Mouse (Mus musculus): ENCODE measurements at regions not wholly inside any gene's neighbourhood (a gene's known extent, or its start where the extent isn't known, plus 50 kb on each side); places are given as distances from the start of the nearest gene placed in this dataset.
"Not testable (repeated sequence)": the region's sequence is repeated elsewhere in the genome, so short reads cannot be mapped to it uniquely, and the experiment has no call there.

DNA sequence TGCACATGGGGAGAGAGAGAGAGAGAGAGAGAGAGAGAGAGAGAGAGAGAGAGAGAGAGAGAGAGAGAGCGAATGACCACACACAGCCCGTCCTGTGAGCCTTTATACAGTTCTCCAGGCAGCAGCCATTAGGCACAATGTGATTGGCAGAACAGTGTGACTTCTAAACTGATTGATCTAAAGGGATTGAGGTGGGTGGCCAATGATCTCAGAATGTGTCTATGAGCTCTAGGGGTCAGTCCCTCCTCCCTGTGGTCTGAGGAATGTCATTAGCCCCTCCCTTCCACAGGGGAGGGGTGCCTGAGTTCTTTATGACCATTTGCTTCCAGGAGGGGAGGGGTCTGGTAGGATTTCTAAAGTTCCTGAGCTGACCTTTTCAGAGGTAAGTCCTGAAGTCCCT is 62.1 kb downstream of the Duxbl3 start:
- H3K9ac ChIP-seq (replicated peaks; ENCODE audit: low read depth, low read length); H3K27me3 ChIP-seq (ENCODE audit: control insufficient read depth, insufficient read depth, low read length); ATAC-seq (ENCODE audit: insufficient number of reproducible peaks, insufficient read depth, low FRiP score, low read depth); H3K36me3 ChIP-seq (ENCODE audit: control insufficient read depth, insufficient read depth, low read length); H3K9me3 ChIP-seq (ENCODE audit: control insufficient read depth, low read depth, low read length); H3K4me2 ChIP-seq (replicated peaks; ENCODE audit: low read depth, low read length); H3K4me1 ChIP-seq (ENCODE audit: control insufficient read depth, insufficient read depth, low read length); H3K4me3 ChIP-seq (ENCODE audit: low read depth, low read length); H3K27ac ChIP-seq (ENCODE audit: low read length): not testable (repeated sequence)
- WGBS: 36% methylated on average over 2 of the region's 2 CpGs

DNA sequence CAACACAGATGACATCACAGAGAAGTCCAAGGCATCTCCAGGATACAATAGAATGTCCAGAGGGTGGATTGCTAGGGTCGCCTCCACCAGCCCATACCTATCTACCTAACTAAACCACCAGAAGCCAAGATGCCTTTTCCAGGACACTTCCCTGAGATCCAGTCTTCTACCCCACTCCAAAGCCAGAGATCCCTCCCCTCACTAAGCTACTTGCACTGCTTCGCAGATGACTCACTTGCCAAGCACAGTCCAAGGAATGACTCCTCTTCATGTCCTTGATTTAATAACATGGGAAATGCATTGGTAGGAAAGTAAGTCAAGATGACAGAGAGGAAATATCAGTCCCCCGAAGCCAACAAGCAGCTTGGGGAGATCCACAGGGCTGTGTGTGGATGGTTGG is 63.0 kb downstream of the Duxbl3 start:
- Histone ChIP-seq H3K27me3 (ENCODE audit: control insufficient read depth, insufficient read depth, low read length) (no peaks in the 10 kb centered on the region), H3K4me1 (ENCODE audit: control insufficient read depth, insufficient read depth, low read length) (no peaks in the 10 kb centered on the region), H3K4me2 (replicated peaks; ENCODE audit: low read depth, low read length) (no peak overlapping the region), H3K36me3 (ENCODE audit: control insufficient read depth, insufficient read depth, low read length) (no peaks in the 10 kb centered on the region), H3K4me3 (ENCODE audit: low read depth, low read length) (no peak overlapping the region), H3K9ac (replicated peaks; ENCODE audit: low read depth, low read length) (no peak overlapping the region), H3K27ac (ENCODE audit: low read length) (no peak overlapping the region), H3K9me3 (ENCODE audit: control insufficient read depth, low read depth, low read length) (no peaks in the 10 kb centered on the region)
- no peak for ATAC-seq (ENCODE audit: insufficient number of reproducible peaks, insufficient read depth, low FRiP score, low read depth)
- 91% methylated on average over 3 of the region's 3 CpGs for WGBS

DNA sequence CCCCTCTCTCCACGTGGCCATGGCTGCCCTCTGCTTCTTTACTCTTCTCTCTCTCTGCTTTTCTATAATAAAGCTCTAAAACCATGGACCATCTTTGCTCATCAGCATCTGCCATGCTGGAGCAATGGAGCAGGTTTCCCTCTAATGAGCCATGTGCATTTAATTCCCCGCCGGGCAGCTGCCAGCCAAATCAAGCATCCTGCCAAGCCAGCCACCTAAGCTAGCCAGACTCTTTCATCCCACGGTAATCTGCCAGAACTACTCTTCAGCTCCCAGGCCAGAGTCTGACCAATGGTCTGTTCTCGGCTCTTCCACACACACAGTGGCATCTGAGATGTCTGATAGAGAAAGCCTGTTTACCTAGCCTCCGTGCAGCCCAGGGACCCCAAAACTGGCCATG is 70.8 kb downstream of the Duxbl3 start:
- no peak for ATAC-seq (ENCODE audit: insufficient number of reproducible peaks, insufficient read depth, low FRiP score, low read depth)
- H3K4me1 ChIP-seq (ENCODE audit: control insufficient read depth, insufficient read depth, low read length): no peaks in the 10 kb centered on the region
- H3K9me3 ChIP-seq (ENCODE audit: control insufficient read depth, low read depth, low read length): no peaks in the 10 kb centered on the region
- no peak overlapping the region for H3K4me2 ChIP-seq (replicated peaks; ENCODE audit: low read depth, low read length)
- H3K36me3 ChIP-seq (ENCODE audit: control insufficient read depth, insufficient read depth, low read length): no peaks in the 10 kb centered on the region
- no peak overlapping the region for H3K9ac ChIP-seq (replicated peaks; ENCODE audit: low read depth, low read length)
- H3K27me3 ChIP-seq (ENCODE audit: control insufficient read depth, insufficient read depth, low read length): no peaks in the 10 kb centered on the region
- H3K27ac ChIP-seq (ENCODE audit: low read length): no peak overlapping the region
- WGBS: 82% methylated on average over 6 of the region's 6 CpGs
- no peak overlapping the region for H3K4me3 ChIP-seq (ENCODE audit: low read depth, low read length)

DNA sequence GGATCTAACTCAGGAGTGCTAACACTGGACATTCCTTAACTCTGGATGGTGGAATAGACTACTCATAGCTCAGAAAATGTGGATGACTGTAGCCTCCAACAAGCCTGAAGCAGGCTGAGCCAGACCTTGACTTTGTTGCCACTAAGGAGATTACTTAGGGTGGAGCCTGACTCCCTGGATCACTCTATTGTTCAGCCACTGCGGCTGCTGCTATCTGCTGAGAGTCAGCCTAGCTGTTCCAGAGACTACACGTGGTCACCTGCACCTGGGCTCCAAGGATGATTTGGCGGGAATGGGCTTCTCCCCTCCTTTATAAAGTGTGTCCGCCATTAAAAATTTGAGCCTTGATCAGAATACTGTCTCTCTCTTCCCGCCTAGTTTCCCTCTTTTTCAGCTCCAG is 83.3 kb downstream of the Duxbl3 start:
- H3K4me1 ChIP-seq (ENCODE audit: control insufficient read depth, insufficient read depth, low read length): no peaks in the 10 kb centered on the region
- H3K9ac ChIP-seq (replicated peaks; ENCODE audit: low read depth, low read length): no peak overlapping the region
- no peak overlapping the region for H3K27ac ChIP-seq (ENCODE audit: low read length)
- no peak overlapping the region for H3K4me3 ChIP-seq (ENCODE audit: low read depth, low read length)
- no peak for ATAC-seq (ENCODE audit: insufficient number of reproducible peaks, insufficient read depth, low FRiP score, low read depth)
- no peak overlapping the region for H3K4me2 ChIP-seq (replicated peaks; ENCODE audit: low read depth, low read length)
- H3K36me3 ChIP-seq (ENCODE audit: control insufficient read depth, insufficient read depth, low read length): no peaks in the 10 kb centered on the region
- 86% methylated on average over 5 of the region's 5 CpGs for WGBS
- H3K27me3 ChIP-seq (ENCODE audit: control insufficient read depth, insufficient read depth, low read length): no peaks in the 10 kb centered on the region
- H3K9me3 ChIP-seq (ENCODE audit: control insufficient read depth, low read depth, low read length): no peaks in the 10 kb centered on the region

DNA sequence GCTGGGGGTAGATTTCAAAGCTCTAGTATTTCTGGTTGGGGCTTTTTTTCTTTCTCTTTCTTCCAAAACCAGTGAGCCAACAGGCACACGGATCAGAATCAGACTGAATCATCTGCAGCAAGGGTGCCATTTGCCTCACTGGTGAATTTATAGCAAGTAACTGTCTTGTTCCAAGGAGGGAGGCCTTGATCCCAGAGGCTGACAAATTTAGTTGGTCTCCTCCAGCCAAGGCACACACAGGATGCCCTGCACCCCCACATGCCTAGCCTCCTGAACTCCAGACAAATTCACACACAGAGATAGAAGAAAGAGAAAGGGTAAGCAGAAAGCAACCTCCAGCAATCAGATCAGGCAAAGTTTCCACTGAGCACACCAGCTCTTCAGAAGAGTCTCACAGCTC is 87.5 kb downstream of the Duxbl3 start:
- no peaks in the 10 kb centered on the region for H3K27me3 ChIP-seq (ENCODE audit: control insufficient read depth, insufficient read depth, low read length)
- H3K36me3 ChIP-seq (ENCODE audit: control insufficient read depth, insufficient read depth, low read length): no peaks in the 10 kb centered on the region
- WGBS: 84% methylated on average over 1 of the region's 1 CpGs
- no peak for ATAC-seq (ENCODE audit: insufficient number of reproducible peaks, insufficient read depth, low FRiP score, low read depth)
- no peaks in the 10 kb centered on the region for H3K9me3 ChIP-seq (ENCODE audit: control insufficient read depth, low read depth, low read length)
- H3K9ac ChIP-seq (replicated peaks; ENCODE audit: low read depth, low read length): no peak overlapping the region
- no peaks in the 10 kb centered on the region for H3K4me1 ChIP-seq (ENCODE audit: control insufficient read depth, insufficient read depth, low read length)
- no peak overlapping the region for H3K4me2 ChIP-seq (replicated peaks; ENCODE audit: low read depth, low read length)
- H3K27ac ChIP-seq (ENCODE audit: low read length): no peak overlapping the region
- H3K4me3 ChIP-seq (ENCODE audit: low read depth, low read length): no peak overlapping the region

DNA sequence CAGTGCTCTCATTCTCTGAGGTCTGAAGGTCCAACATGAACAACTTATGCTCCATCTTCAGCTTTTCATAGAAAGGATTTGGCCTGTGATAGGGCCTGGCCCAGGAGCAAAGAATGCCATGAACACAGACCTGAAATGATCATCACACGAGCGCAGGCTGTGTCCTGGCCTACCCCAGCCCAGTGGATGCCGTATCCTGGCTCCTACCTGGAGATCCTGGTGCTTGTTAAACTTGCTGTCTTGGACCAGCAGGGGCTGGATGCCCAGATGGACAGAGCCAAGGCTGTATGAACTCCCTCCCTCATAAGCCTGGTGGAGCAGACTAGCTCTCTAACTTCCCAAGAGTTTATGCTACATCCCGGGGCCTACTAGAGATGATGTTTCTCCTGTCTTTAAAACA is 89.5 kb downstream of the Duxbl3 start:
- WGBS: 96% methylated on average over 4 of the region's 4 CpGs
- Histone ChIP-seq H3K4me1 (ENCODE audit: control insufficient read depth, insufficient read depth, low read length) (no peaks in the 10 kb centered on the region), H3K9ac (replicated peaks; ENCODE audit: low read depth, low read length) (no peak overlapping the region), H3K9me3 (ENCODE audit: control insufficient read depth, low read depth, low read length) (no peaks in the 10 kb centered on the region), H3K4me3 (ENCODE audit: low read depth, low read length) (no peak overlapping the region), H3K27ac (ENCODE audit: low read length) (no peak overlapping the region), H3K36me3 (ENCODE audit: control insufficient read depth, insufficient read depth, low read length) (no peaks in the 10 kb centered on the region), H3K27me3 (ENCODE audit: control insufficient read depth, insufficient read depth, low read length) (no peaks in the 10 kb centered on the region), H3K4me2 (replicated peaks; ENCODE audit: low read depth, low read length) (no peak overlapping the region)
- no peak for ATAC-seq (ENCODE audit: insufficient number of reproducible peaks, insufficient read depth, low FRiP score, low read depth)

DNA sequence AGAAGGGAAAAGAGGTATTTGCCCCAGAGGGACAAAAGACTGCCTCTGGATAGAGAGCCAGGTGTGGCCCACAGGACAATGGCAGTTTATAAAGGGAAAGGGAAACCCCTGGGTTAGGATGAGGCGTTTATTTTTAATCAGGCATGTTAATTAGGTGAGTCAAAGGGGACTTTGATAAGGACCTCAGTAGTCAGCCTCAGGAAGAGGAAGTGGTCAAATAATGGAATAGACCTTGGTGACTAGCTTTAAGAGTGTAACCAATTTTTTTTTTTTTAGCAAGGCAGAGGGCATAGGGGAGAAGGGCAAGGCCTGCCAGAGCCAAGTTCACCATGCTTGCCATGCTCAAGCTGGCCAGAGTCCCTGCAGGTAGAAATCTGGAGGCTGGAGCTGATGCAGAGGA is 95.2 kb downstream of the Duxbl3 start:
- no peaks in the 10 kb centered on the region for H3K9me3 ChIP-seq (ENCODE audit: control insufficient read depth, low read depth, low read length)
- no peak overlapping the region for H3K27ac ChIP-seq (ENCODE audit: low read length)
- 50% methylated on average over 1 of the region's 1 CpGs for WGBS
- no peak overlapping the region for H3K4me2 ChIP-seq (replicated peaks; ENCODE audit: low read depth, low read length)
- H3K4me3 ChIP-seq (ENCODE audit: low read depth, low read length): no peak overlapping the region
- H3K9ac ChIP-seq (replicated peaks; ENCODE audit: low read depth, low read length): no peak overlapping the region
- ATAC-seq (ENCODE audit: insufficient number of reproducible peaks, insufficient read depth, low FRiP score, low read depth): no peak
- H3K27me3 ChIP-seq (ENCODE audit: control insufficient read depth, insufficient read depth, low read length): no peaks in the 10 kb centered on the region
- no peaks in the 10 kb centered on the region for H3K36me3 ChIP-seq (ENCODE audit: control insufficient read depth, insufficient read depth, low read length)
- H3K4me1 ChIP-seq (ENCODE audit: control insufficient read depth, insufficient read depth, low read length): peaks cover 9% of the 10 kb centered on the region; the same call in 1 of the 2 replicates

DNA sequence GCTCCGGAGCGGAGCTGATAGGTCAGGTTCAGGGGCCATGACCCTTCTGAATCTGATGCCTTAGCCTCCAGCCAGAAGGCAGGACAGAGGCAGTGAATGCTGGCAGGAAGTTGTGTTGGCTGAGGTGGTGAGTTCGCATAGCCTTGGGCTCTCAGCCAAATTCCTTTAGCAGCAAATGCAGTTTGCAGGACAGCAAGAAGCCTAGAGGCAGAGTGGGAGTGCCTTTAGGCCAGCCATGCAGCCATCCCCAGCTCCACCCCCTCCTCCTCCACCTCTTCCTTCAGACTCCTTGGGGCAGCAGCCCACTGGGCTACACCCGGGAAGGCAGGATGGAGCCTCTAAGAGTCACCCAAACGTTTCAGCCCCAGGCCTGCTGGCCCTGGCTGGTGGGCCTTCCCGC is 99.5 kb downstream of the Duxbl3 start:
- Histone ChIP-seq H3K27me3 (ENCODE audit: control insufficient read depth, insufficient read depth, low read length) (no peaks in the 10 kb centered on the region), H3K9ac (replicated peaks; ENCODE audit: low read depth, low read length) (no peak overlapping the region), H3K27ac (ENCODE audit: low read length) (no peak overlapping the region), H3K36me3 (ENCODE audit: control insufficient read depth, insufficient read depth, low read length) (no peaks in the 10 kb centered on the region), H3K4me1 (ENCODE audit: control insufficient read depth, insufficient read depth, low read length) (peaks cover 9% of the 10 kb centered on the region; the same call in 1 of the 2 replicates), H3K4me2 (replicated peaks; ENCODE audit: low read depth, low read length) (no peak overlapping the region), H3K9me3 (ENCODE audit: control insufficient read depth, low read depth, low read length) (no peaks in the 10 kb centered on the region), H3K4me3 (ENCODE audit: low read depth, low read length) (no peak overlapping the region)
- ATAC-seq (ENCODE audit: insufficient number of reproducible peaks, insufficient read depth, low FRiP score, low read depth): peak; percentile 71; the same call in 1 of the 2 replicates
- WGBS: 30% methylated on average over 6 of the region's 6 CpGs

DNA sequence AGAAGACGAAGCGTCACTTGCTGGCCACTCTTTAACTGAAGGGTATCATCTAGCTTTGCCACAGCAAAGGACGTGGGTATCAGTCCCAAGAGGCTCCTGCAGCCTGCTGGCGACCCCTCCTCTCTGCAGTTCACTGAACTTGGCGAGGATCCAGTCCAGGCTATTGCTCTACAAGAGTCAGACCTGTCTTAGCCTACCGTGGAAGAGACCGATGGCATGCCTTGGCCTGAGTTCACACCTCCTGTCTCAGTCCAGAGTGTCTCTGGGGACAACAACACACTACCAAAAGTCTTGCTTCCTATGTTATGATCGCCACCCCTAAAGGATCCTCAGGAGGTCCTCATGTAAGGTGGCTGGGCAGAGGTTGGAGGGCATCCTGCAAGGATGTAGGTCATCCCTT is 100.2 kb downstream of the Duxbl3 start:
- no peaks in the 10 kb centered on the region for H3K27me3 ChIP-seq (ENCODE audit: control insufficient read depth, insufficient read depth, low read length)
- H3K36me3 ChIP-seq (ENCODE audit: control insufficient read depth, insufficient read depth, low read length): no peaks in the 10 kb centered on the region
- H3K9me3 ChIP-seq (ENCODE audit: control insufficient read depth, low read depth, low read length): no peaks in the 10 kb centered on the region
- peaks cover 9% of the 10 kb centered on the region; the same call in 1 of the 2 replicates for H3K4me1 ChIP-seq (ENCODE audit: control insufficient read depth, insufficient read depth, low read length)
- H3K4me3 ChIP-seq (ENCODE audit: low read depth, low read length): no peak overlapping the region
- no peak overlapping the region for H3K27ac ChIP-seq (ENCODE audit: low read length)
- H3K4me2 ChIP-seq (replicated peaks; ENCODE audit: low read depth, low read length): no peak overlapping the region
- ATAC-seq (ENCODE audit: insufficient number of reproducible peaks, insufficient read depth, low FRiP score, low read depth): no peak
- H3K9ac ChIP-seq (replicated peaks; ENCODE audit: low read depth, low read length): no peak overlapping the region
- WGBS: 76% methylated on average over 8 of the region's 8 CpGs

Data from stomach, embryonic 14.5 days (tissue).